Mouse (Mus musculus) stomach, postnatal 0 days (tissue): Measurements from ENCODE around the gene Oprm1. TPM values are rescaled to one million over a fixed set of nuclear protein-coding genes. Genes with fewer than 3 reads are reported as not detected.
A peak's percentile ranks its signal among the peaks of the same experiment; 100 is the strongest.

Experiments used
- ATAC-seq: fragments of 200-750 bp; cut with Nextera tagmentation; 2 replicates; pipeline ENCODE4 v1.8.0; 2017; ENCODE audit not compliant: low FRiP score, low TSS enrichment
- DNase-seq: peaks from one replicate; pipeline ENCODE4 v3.0.0-alpha.2; 2016; ENCODE audit warnings: low spot score
- H3K27ac ChIP-seq: fragments of 300-500 bp; sonication (generic); replicated peaks from 2 replicates; pipeline ENCODE4 v1.5.1; 2014; ENCODE audit warnings: mild to moderate bottlenecking, control low read depth
- H3K27me3 ChIP-seq: fragments of 300-500 bp; sonication (generic); 2 replicates; pipeline ENCODE4 v1.6.1; 2014; ENCODE audit warnings: low read length; ENCODE audit not compliant: control insufficient read depth, insufficient read depth
- H3K36me3 ChIP-seq: fragments of 300-500 bp; sonication (generic); 2 replicates; pipeline ENCODE4 v1.6.1; 2014; ENCODE audit warnings: low read length, mixed read lengths; ENCODE audit not compliant: control insufficient read depth, insufficient read depth
- H3K4me1 ChIP-seq: fragments of 300-500 bp; sonication (generic); replicated peaks from 2 replicates; pipeline ENCODE4 v1.6.1; 2014; ENCODE audit warnings: antibody characterized with exemption; ENCODE audit not compliant: control insufficient read depth, insufficient read depth
- H3K4me2 ChIP-seq: fragments of 300-500 bp; sonication (generic); replicated peaks from 2 replicates; pipeline ENCODE4 v1.6.1; 2014; ENCODE audit warnings: low read depth, mild to moderate bottlenecking, control low read depth, moderate library complexity
- H3K4me3 ChIP-seq: fragments of 300-500 bp; sonication (generic); 2 replicates; pipeline ENCODE4 v1.5.1; 2014; ENCODE audit warnings: low read depth, low read length, control low read depth
- H3K9ac ChIP-seq: fragments of 300-500 bp; sonication (generic); 2 replicates; pipeline ENCODE4 v1.6.1; 2014; ENCODE audit warnings: mild to moderate bottlenecking, low read length, control low read depth, mixed read lengths
- H3K9me3 ChIP-seq: fragments of 300-500 bp; sonication (generic); 2 replicates; pipeline ENCODE4 v1.6.1; 2016; ENCODE audit warnings: low read length; ENCODE audit not compliant: control insufficient read depth
- CTCF ChIP-seq: IDR thresholded peaks from 2 replicates; pipeline ENCODE4 v1.5.1; 2016; ENCODE audit warnings: antibody characterized with exemption, low read depth, mild to moderate bottlenecking, moderate library complexity
- EP300 ChIP-seq: optimal IDR thresholded peaks from 2 replicates; pipeline ENCODE3; 2016; ENCODE audit warnings: antibody characterized with exemption
- WGBS: fragments of 180-500 bp; shearing (Covaris S2); extraction: QIAGEN DNeasy Blood & Tissue Kit; methylation state at CpG from one replicate; pipeline ENCODE4 v1.1.7; 2014; 5-methylcytosine and 5-hydroxymethylcytosine counted together
- polyA plus RNA-seq: library from polyadenylated mRNA; unstranded; fragments of >200 nt; fragmentation: Nextera tagmentation; extraction: Ambion mirVana; gene quantifications from 2 replicates; pipeline ENCODE4 v1.2.1, GENCODE M21; 2015

Oprm1 gene
- polyA plus RNA-seq, 1 experiment from 2014 or later = 0.11 TPM

DNA sequence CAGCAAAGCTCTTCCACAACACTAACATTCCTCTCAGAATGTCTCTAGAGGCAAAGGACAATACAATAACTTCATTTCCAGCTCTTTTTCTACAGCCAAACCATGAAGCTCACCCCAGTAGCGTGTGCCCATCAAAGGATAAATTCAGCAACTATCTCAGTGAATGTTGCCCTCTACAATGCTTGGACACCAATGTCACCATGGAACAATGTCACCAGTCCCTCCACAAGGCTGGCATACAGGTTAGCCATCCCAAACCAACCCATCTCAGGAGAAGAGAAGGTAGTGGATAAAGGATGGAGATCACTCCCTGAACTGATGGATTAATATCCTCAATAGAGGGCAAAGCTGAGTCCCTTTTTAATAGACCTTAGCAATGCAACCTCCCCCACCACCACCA lies 220.4 kb downstream of the Oprm1 start:
- H3K9ac ChIP-seq = no peak overlapping the region
- DNase-seq = no peak
- no peak for ATAC-seq
- no peaks in the 10 kb centered on the region for H3K4me1 ChIP-seq
- no peak overlapping the region for H3K4me3 ChIP-seq
- TF ChIP-seq CTCF (no peak), EP300 (no peak)
- WGBS = 90% methylated on average over 1 of the region's 1 CpGs
- no peak overlapping the region for H3K4me2 ChIP-seq
- H3K36me3 ChIP-seq = no peaks in the 10 kb centered on the region
- H3K27ac ChIP-seq = no peak overlapping the region
- no peaks in the 10 kb centered on the region for H3K9me3 ChIP-seq
- H3K27me3 ChIP-seq = no peaks in the 10 kb centered on the region

GRCm38 (mm10) chr10:6979216-6979615 lies 220.9 kb downstream of the Oprm1 start:
- Histone ChIP-seq H3K27ac (no peak overlapping the region), H3K36me3 (no peaks in the 10 kb centered on the region), H3K9ac (no peak overlapping the region), H3K4me3 (no peak overlapping the region), H3K4me2 (no peak overlapping the region), H3K9me3 (no peaks in the 10 kb centered on the region), H3K4me1 (no peaks in the 10 kb centered on the region), H3K27me3 (no peaks in the 10 kb centered on the region)
- DNase-seq = no peak
- no peak for ATAC-seq
- TF ChIP-seq CTCF = no peak
- no peak for TF ChIP-seq EP300
- 81% methylated on average over 7 of the region's 7 CpGs for WGBS

GRCm38 (mm10) chr10:6979789-6980188 lies 221.5 kb downstream of the Oprm1 start:
- no peak for ATAC-seq
- H3K4me1 ChIP-seq = no peaks in the 10 kb centered on the region
- H3K4me3 ChIP-seq = no peak overlapping the region; the same call in 1 of the 2 replicates
- H3K27ac ChIP-seq = no peak overlapping the region
- H3K9ac ChIP-seq = no peak overlapping the region
- TF ChIP-seq EP300 = no peak
- no peak for TF ChIP-seq CTCF
- H3K9me3 ChIP-seq = no peaks in the 10 kb centered on the region
- H3K4me2 ChIP-seq = peak overlapping the region; percentile 35
- no peaks in the 10 kb centered on the region for H3K36me3 ChIP-seq
- H3K27me3 ChIP-seq = no peaks in the 10 kb centered on the region
- WGBS = 35% methylated on average over 8 of the region's 8 CpGs
- no peak for DNase-seq

DNA sequence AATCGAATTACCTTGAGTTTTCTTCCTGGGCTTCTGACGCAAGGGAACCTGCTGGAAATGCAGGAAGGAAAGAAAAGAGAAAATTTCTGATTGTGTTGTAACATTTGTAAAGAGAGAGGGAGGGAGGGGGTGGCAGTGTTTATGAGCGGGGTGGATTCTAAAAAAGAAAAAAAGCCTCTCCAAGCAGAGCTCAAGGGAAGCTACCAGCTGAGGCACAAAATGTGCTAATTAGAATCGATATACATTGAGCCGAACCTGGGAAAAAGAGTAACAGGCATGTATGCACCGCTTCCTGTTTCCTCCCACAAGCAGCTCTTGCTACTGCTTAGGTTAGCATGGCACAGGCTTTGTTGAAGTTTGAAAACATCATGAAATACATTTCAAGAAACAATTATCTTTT lies 221.9 kb downstream of the Oprm1 start:
- ATAC-seq = no peak
- WGBS = 24% methylated on average over 6 of the region's 6 CpGs
- TF ChIP-seq EP300 (no peak), CTCF (no peak)
- Histone ChIP-seq H3K4me1 (no peaks in the 10 kb centered on the region), H3K9ac (no peak overlapping the region), H3K9me3 (no peaks in the 10 kb centered on the region), H3K4me3 (peak overlapping the region; percentile 4; the same call in 1 of the 2 replicates), H3K4me2 (peak overlapping the region; percentile 35), H3K27ac (no peak overlapping the region), H3K36me3 (no peaks in the 10 kb centered on the region), H3K27me3 (no peaks in the 10 kb centered on the region)
- DNase-seq = no peak

DNA sequence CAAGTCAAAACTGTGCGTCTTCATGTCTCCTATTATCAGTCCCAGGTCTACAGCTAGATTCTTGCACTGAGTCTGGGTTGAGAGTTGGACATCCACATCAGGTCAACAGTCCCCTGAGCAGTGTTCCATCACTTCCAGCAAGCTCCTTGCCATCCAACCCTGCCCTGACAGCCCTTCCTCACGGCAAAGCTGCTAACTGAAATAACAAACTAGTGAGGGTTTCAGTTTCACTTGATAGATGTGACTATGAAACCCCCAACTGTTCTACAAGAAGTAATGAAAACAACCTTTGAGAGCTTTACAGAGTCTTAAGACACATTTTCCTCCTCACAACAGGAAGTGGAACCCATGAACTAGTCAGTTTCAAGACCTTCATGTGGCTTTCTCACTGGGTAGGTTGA lies 224.4 kb downstream of the Oprm1 start:
- Histone ChIP-seq H3K27ac (no peak overlapping the region), H3K9ac (no peak overlapping the region), H3K4me3 (no peak overlapping the region), H3K27me3 (no peaks in the 10 kb centered on the region), H3K9me3 (no peaks in the 10 kb centered on the region), H3K36me3 (no peaks in the 10 kb centered on the region), H3K4me2 (no peak overlapping the region), H3K4me1 (no peaks in the 10 kb centered on the region)
- TF ChIP-seq EP300 = no peak
- no peak for TF ChIP-seq CTCF
- WGBS = 62% methylated on average over 2 of the region's 2 CpGs
- DNase-seq (no peak), ATAC-seq (no peak)

GRCm38 (mm10) chr10:6983431-6983830 lies 225.1 kb downstream of the Oprm1 start:
- Histone ChIP-seq H3K27ac (no peak overlapping the region), H3K4me3 (no peak overlapping the region), H3K9me3 (no peaks in the 10 kb centered on the region), H3K27me3 (no peaks in the 10 kb centered on the region), H3K36me3 (no peaks in the 10 kb centered on the region), H3K4me2 (no peak overlapping the region), H3K4me1 (no peaks in the 10 kb centered on the region), H3K9ac (no peak overlapping the region)
- DNase-seq (no peak), ATAC-seq (no peak)
- 86% methylated on average over 2 of the region's 2 CpGs for WGBS
- TF ChIP-seq CTCF (no peak), EP300 (no peak)
